In genomic region chr4:57263061-57263685, GRCm38 (mm10) we compare ENCODE assay signal across 9 mouse cellular contexts. TPM values are rescaled to one million over a fixed set of nuclear protein-coding genes. Genes with fewer than 3 reads are reported as not detected.
DNase-seq lines count a peak whose midpoint lies in the region; ATAC-seq and TF ChIP-seq lines count a peak whose summit lies in the region.
"Had no signal": no experiment of that assay in that cellular context is flagged by ENCODE, and none has a peak within 500 bp of the region (broad histone marks: within the 10 kb centered on the region; RNA-seq: fewer than 3 reads in every experiment).

No protein-coding gene starts in this region.

- H3K4me2 ChIP-seq in lung, postnatal 0 days (replicated peaks; ENCODE audit: low read depth, low read length): no peak overlapping the region

- H3K9ac ChIP-seq in lung, postnatal 0 days (replicated peaks; ENCODE audit: low read depth): no peak overlapping the region

- TF ChIP-seq EP300 in lung, postnatal 0 days (IDR thresholded peaks at IDR 0.05): no peak

- TF ChIP-seq CTCF in lung, postnatal 0 days (IDR thresholded peaks at IDR 0.05): peak; percentile 79

- WGBS in lung, postnatal 0 days: 62% methylated on average over 8 of the region's 8 CpGs

- H3K36me3 ChIP-seq in lung, postnatal 0 days (ENCODE audit: insufficient read depth, low read length): no peaks in the 10 kb centered on the region

- H3K4me1 ChIP-seq in lung, postnatal 0 days (ENCODE audit: insufficient read depth, low read depth, low read length): no peaks in the 10 kb centered on the region

- H3K27ac ChIP-seq in lung, postnatal 0 days (ENCODE audit: low read length): no peak overlapping the region
- H3K27ac ChIP-seq: macrophage had no signal

- no peaks in the 10 kb centered on the region for H3K27me3 ChIP-seq in lung, postnatal 0 days (replicated peaks; ENCODE audit: insufficient read depth, low read length)

- ATAC-seq in frontal cortex, adult (ENCODE audit: low TSS enrichment): peak; percentile 60
- peak; percentile 77 for ATAC-seq in common myeloid progenitor, adult 5-6 weeks (replicated peaks; ENCODE audit: low read depth, poor library complexity, severe bottlenecking)
- peak; percentile 33 for ATAC-seq in lung, postnatal 0 days

- H3K9me3 ChIP-seq in lung, postnatal 0 days (ENCODE audit: low read length): no peaks in the 10 kb centered on the region

- no peak overlapping the region for H3K4me3 ChIP-seq in lung, postnatal 0 days (ENCODE audit: low read depth, low read length)

- no peak for DNase-seq in frontal cortex, postnatal 14 days (ENCODE audit: low spot score in 2 of 2)
- peak; percentile 29 for DNase-seq in right cerebral cortex, postnatal 14 days
- no peak for DNase-seq in right cerebral cortex, postnatal 25 days
- peak; percentile 79 for DNase-seq in lung, postnatal 0 days (ENCODE audit: low spot score)
- DNase-seq in layer of hippocampus, adult 11-12 months (ENCODE audit: low spot score): no peak
- no peak for DNase-seq in heart, adult 11 months

RNA-seq across cellular contexts. Expression of gene Ptpn3, which starts 38.5 kb away (rescaled TPM):
- total RNA-seq in common myeloid progenitor, adult 5-6 weeks (2017): 3.2 and 10.5 TPM in 2 replicates
- polyA plus RNA-seq in lung, postnatal 0 days (2015; fragmentation: Nextera tagmentation; extraction: Ambion mirVana): 4.7 and 6.1 TPM in 2 replicates

Comparison
In these comparisons a context has a peak if more than half of its experiments do, and no peak if none do; other contexts are left out.
1. DNase-seq: peak in right cerebral cortex, postnatal 14 days (single experiment) and lung, postnatal 0 days (single experiment); none in frontal cortex, postnatal 14 days (0 of 2), right cerebral cortex, postnatal 25 days (single experiment), layer of hippocampus, adult 11-12 months (single experiment) and heart, adult 11 months (single experiment).
2. Peak in every context shown above with its lines, with median percentiles within 50 percentile points of each other: ATAC-seq.